Mouse (Mus musculus) neural tube, embryonic 10.5 days (tissue): Measurements from ENCODE around the gene Lamc3.

Source experiments
- DNase-seq: peaks from one replicate; pipeline ENCODE4 v3.0.0-alpha.2; 2017; ENCODE audit warnings: low spot score; ENCODE audit errors: extremely low spot score

Lamc3 gene

DNA sequence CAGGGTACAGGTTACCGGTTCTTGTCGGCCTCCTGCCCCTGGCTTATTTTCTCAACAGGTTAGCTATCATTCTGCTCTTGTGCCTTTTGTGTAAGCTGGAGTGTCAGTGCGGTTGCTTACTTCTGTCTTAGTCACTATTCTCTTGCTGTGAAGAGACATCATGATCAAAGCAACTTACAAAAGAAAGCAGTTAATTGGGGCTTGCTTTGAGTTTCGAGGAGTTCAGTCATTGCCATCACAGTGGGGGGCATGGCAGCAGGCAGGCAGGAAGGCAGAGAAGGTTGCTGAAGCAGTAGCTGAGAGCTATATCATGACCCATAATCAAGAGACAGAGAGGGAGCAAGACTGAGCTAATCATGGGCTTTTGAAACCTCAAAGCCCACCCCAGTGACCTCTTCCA, 47.5 kb downstream of the Lamc3 start:
- DNase-seq, result no peak

DNA sequence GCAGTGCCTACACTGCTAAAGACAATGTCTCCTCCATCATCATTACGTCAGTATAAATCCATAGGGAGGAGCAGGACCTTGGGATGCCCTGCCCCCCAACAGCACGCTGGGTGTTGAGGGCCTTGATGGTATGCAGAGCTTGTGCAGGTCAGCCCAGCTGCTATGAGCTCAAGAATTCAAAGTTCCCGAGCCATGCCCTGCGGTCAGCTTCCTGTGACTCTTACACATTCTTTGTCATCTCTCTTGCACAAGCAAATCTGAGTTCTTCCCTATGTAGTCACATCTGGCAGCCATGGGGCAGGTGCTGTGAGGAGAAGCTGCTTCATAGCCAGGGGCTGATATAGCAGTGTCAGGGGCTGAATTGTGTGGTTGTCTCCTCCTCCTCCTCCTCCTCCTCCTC, 48.0 kb downstream of the Lamc3 start:
- DNase-seq, result no peak

DNA sequence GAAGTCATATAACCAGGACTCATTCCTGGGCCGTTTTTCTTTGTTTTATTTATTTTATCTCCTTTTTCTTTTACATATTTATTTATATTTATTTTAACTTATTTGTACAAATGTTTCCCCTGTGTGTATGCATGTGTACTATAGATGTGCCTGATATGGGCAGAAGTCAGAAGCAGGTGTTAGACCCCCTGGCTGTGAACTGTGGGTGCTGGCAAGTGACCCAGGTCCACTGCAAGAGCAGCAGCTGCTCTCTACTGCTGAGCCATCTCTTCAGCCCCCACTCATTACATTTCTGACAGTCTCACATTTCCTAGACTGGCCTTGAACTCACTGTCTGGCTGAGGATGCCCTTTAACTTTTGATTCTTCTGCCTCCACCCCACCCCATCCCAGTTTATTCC, 51.2 kb downstream of the Lamc3 start:
- DNase-seq, result no peak

DNA sequence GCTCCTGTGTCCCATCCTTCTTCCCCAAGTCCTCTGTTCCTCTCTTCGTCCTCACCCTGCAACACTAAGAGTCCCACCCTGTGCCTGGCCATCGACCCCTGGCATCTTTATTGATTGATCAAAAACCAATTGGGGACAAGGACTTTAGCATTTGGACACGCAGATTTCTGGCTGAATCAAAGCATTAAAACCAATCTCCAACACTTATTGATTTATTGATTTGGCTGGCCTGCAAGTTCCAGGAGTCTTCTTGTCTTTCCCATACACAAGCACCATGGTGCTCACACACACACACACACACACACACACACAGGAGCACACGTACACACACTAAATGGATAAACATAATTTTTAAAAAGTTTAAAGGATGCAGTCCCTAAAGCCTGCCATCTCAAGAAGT, 55.9 kb downstream of the Lamc3 start:
- DNase-seq, result no peak

DNA sequence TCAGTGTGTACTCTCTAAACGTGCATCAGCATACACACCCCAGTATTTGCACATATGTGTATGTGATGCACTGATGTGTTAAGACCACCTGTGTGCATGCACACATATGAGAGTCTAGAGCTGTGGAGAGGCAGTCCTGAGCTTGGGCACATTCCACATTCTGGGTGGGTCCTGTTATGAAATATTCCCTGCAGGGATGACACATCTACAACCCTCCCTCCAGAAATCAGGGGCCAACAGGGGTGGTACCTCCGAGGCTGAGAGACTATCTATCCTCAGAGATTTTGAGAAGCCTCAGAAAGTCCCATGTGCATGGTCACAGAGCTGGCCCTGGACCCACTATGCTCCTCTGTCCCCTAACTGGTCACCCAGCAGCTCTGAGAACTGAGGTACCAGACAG, 58.5 kb downstream of the Lamc3 start:
- DNase-seq, result no peak

DNA sequence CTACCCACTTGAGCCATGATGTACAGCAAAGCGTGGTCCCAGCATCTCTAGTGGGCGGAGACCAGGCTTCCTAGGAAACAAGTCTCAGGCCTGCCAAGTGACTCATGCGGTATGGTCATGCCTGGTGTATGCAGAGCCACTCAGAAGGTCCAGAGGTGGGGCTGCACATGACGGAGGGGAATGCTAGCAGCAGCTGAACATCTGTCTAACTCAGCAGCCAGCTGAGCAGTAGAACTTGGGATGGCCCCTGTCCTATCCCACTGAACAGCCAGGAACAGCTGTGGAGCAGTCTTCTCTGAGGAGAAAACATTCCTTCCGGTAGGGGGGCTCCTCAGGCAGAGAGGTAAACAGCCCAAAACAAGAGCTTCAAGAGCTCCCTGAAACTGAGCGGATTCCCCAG, 61.3 kb downstream of the Lamc3 start:
- no peak for DNase-seq

DNA sequence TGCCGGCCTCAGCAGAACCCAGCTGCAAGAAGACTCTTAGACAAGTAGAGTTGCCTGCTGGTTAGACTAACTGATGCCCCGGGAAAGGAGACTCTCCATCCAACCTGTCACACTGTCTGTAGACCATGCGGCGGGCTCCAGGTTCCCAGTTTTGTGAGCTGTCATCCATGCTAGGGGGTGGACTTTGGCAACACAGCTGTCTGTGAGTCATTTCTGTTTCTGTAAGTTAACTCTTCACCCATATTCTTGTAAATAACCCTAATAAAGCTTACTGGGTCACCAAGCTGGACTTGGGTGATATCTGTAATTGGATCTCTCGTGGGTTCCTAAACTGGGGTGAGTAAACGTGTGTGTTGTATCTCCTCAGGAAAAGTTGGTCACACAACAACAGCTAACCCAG, 61.7 kb downstream of the Lamc3 start:
- DNase-seq, result no peak

DNA sequence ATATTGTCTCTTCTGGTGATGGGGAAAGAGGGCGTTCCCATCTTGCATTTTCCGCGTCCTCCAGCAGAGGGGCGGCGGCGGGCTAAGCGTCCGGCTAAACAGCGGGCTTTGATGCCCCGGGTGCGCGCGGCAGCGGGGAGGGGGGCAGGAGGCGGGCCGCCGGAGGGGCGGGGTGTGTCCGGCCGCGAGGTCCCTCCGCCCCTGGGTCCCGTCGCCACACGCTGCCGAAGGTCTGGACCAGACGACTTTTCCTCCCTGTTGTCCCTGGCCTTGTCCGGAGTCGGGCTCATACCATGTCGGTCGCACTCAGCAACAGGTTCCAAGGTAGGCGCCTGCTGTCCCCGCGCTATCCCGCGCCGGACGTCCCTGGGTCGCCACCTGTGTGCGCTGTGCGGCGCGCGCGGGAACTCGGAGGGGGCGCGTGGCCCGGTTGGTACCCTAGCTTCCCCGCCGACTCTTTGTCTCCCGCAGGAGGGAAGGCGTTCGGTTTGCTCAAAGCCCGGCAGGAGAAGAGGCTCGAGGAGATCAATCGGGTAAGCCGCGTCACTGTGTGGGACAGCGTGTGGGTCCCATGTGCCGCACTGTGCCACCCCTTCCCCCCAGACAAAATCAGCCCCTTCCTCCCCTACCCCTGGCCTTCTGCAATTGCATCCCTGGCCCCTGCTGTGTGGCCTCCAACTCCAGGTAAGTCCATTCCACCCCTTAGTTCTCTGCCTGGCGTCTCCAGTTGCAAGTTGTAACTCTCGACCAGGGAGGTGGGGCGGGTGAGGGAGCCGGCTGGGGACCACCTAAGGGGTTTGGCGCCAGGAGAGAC, 63.2 kb downstream of the Lamc3 start, which contains the start of gene Aif1l:
TSS of gene Aif1l (plus strand) at position 82 of the 814 bp plus-strand sequence.
- peak; percentile 84 for DNase-seq

DNA sequence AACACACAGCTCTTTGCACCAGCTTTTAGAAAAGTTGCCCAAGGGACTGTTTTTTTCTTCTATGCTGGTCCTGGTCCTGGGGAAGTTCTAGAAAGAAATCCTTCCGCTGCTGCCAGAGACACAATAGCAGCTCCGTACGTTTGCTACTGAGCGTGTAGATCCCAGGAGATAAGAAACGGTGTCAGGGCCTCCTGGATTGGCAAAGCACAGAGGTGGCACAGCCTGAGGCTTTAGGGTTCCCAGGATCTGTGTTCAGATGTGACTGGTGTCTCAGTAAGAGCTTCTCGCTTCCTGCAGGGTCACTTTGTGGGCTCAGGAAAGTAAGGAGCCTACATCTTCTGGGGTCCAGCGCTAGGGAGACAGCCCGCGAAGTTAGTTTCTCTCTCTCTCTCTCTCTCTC, 63.9 kb downstream of the Lamc3 start:
- no peak for DNase-seq

DNA sequence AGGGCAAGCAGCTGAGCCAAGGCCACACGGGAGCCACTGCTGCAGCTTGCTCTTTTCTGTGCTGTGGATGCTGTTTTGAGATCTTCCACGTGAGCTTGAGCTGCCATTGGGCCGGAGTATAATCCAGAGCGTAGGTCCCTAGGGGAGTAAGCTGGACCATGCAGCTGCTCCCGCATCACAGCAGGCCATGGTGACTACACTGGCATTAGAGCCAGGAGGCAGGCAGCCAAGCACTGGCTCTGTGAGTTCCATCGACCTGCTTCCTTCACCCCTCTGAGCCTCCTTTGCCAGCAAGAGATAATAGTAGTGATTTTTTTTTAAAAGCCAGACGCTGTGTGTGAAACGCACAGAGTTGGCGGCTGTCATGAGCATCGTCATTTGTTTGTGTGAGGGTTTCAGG, 65.1 kb downstream of the Lamc3 start:
- DNase-seq, result no peak

DNA sequence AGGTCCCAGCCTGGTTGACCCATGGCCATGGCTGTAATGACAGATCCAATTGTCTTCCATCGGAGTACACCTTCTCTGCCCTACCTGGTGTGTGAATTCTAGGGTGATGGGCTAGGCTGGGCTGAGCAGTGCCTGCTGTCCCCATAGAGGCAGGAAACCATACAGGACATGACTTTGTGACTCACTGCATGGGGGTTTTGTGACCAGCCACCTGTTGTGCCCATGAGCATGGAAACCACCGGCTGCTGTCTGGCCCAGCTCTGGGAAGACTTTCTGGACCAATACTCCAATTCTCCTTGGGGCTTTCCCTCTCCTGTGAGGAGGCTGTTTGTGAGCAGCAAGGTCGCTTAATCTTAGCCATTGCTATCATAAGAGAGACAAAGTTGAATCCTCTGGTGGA, 65.6 kb downstream of the Lamc3 start:
- DNase-seq, result no peak

DNA sequence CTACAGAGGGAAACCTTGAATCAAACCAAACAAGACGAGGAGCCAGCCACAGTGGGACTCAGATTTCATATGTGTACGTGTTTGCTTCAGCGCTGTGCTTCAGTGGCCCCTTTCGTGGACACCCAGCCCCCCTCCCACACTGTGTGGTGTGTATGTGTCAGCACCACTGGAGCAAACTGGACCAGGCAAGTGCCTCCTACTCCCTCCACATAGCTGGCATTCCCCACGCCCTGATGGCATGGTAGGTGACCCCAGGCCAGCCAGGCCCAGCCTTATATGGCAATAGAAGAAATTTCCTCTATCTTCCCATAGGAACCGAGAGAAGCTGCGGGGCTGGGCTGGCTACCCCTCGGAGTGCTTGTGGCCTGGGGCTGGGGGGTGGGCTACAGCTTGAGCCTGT, 66.6 kb downstream of the Lamc3 start:
- DNase-seq, result no peak

DNA sequence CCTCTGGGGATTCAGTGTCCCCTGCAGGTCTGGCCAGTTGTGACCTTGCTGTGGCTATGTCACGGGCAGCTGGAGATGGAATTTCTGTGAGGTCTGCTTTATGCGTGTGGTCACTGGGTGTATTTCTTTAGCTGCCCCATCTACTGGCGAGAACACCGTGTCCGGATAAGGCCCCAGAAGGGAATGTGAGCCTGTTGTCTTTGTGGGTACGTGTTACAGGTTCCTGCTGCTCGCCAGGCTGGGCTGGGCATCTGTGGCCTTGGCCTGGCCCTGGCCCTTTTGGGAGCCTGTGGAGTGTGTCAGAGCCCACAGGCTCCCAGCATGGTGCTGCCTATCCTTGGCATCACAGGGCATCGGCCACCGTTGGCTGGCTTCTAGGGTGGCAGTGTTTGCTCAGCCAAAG, 67.7 kb downstream of the Lamc3 start:
- DNase-seq, result no peak

DNA sequence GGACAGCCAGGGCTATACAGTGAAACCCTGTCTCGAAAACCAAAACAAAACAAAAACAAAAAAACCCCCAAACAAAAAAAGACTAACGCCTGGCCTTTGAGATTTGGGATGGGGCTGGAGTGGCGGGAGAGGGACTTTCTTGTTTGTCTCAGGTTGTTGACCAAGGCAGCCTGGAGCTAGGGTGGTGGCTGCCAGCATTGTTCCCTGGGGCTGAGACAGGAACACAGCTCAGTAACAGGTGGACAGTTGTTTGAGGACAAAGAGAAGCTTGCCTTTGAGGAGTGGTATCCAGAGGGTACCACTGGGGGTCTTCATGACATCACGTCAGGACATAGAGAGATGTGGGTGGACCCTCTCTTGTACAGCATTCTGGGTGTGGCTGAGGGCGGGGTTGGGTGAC, 68.6 kb downstream of the Lamc3 start:
- DNase-seq, result no peak

DNA sequence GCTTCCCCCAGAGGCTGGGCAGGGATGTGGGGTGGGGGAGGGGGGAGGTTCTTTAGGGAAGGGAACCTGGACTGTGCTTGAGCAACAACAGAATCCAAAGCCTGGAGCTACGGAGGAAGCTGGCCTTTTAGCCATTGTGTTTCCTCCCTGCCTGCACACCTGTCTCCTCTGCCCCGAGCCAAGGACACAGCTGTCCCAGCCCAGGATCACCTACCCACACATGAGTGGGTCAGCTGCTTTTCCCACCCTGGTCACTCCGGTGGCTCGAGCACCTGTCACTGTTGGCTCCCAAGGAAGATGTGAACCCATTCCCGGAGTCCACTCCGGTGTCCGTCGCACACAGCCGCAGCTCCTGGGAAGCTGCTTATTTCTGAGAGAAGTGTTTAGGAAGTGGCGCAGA, 70.1 kb downstream of the Lamc3 start:
- DNase-seq, result no peak

DNA sequence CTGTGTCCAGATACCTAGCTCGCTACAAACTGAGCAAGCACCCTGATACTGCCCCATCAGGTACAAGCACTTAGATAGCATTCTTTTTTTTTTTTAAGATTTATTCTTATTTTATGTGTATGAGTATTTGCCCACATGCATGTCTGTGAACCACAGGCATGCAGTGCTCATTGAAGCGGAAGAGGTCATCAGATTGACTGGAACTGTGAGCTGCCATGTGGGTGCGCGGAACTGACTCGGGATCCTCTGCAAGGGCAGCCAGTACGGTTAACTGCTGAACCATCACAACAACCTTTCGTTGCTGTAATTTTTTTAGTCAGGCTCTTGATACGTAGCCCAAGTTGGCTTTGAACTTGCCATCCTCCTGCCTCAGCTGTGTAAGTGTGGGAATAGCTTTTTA, 73.9 kb downstream of the Lamc3 start:
- no peak for DNase-seq

DNA sequence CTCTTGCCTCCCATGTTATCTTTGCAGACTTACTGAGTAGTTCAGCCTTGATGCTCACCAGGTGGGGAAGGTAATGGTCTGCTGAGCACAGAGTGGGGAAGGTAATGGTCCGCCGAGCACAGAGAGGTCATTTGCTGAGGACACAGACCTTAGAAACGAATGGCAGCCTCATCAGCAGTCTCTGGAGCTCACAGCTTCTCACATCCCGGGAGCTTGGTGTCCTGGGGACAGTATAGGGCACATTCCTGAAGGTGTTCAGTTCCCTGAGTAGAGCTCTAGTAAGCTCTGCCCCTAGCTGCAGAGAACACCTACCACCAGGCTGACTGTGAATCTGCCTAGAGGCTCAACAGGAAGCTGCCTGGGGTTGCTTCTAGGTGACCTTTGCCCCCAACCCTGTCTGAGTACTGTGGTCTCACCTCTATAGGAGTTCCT, 74.7 kb downstream of the Lamc3 start:
- DNase-seq, result no peak

DNA sequence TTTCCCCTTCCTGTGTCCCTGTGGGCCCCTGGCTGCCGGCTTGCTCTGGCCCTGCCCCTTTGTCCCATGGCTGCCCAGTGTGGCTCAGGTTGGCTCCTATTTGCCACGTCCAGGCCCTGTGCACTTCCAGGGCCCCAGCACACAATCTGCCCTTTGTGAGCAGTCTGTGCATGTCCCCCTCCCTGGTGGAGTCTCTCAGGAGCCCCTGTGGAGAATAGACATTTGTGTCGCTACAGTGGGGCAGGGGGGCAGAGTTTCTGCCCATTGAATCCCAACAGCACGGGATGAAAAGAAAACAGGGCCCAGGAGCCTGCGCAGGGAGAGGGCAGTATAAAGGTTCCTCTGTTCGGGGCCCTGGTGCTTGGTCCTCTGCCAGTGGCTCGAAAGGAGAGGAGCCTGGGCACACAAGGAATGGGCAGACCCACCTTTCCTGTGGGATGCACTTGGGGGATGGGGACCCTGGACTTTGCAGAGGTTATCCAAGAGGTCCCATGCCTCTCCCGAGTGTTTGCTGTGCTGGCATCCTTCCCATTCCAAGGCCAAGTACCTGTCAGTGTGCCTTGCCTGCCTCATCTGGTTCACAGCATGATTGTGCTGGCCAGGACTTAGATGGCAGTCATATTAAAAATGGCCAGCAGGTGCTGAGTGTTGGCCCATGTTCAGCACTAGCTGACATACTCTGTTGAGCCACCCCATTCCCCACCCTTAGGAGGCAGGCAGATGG, 75.6 kb downstream of the Lamc3 start:
- no peak for DNase-seq

DNA sequence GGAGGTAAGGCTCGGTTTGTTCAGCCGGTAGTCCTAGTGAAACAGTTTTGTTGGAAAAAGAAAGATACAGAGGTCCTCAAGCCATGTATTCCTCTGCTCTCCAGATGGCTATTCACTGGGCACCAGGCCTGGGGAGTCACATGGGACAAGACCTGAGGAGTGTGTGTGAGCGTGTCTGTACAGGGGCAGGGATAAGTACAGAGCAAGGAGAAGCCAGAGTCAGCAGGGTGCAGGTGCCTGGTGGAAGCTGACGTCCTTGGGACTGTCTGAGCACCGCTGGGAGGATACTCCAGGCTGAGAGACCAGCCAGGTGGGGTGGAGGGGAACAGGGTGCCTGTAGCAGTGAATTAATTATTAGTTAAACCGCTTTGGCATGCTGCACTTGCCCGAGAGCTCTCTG, 76.4 kb downstream of the Lamc3 start:
- no peak for DNase-seq

DNA sequence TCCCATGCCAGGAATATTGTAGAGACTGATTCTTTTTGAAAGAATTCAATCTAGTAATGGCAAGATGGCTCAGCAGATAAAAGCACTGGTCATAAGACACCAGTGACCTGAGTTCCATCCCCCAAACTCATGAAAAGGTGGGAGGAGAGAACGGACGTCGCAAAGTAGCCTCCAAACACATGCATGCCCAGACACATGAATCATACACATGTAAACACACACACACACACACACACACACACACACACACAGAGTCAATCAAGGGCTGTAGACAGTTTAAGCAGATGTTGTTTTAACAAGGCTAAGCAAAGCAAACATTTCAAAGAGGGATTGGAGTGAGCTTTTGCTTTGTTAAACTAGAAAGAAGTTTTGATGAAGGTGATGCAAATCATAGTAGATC, 77.1 kb downstream of the Lamc3 start:
- DNase-seq, result no peak

DNA sequence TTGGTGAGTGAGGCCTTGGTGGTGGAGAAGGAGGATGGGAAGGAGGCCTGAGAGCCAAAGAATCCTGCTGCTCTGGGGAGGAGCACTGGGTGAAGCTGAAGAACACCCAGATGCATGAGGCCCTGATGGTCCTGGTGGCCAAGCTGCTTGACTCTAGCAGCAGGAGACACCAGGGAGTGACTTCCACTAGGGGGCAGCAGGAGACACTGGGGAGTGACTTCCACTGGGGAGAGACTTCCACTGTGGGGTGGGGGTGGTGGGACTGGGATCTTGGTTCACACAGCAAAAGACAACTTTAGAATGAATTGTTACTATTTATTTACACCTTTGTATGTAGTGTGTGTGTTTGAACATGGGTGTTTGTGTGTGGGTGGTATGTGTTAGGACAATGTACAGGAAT, 78.0 kb downstream of the Lamc3 start:
- DNase-seq, result peak; percentile 32

DNA sequence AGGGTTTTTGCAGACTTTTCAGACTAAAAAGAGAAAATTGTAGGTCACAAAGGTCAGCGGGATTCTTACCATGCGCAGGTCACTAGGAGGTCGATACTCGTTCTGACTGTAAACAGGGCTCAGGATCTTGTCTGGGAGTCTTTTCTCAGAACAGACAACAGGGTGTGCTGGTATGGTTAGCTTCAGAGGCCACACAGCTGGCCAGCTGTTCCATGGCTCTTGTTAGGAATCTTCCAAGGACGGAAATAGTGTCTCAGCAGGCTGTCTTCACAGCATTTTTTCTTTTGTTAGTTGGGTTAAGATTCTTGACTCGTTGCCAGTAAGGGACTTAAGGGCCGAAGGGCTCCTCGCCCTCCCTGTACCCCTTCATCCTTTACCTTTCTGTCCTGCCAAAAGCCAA, 79.7 kb downstream of the Lamc3 start:
- DNase-seq, result no peak

DNA sequence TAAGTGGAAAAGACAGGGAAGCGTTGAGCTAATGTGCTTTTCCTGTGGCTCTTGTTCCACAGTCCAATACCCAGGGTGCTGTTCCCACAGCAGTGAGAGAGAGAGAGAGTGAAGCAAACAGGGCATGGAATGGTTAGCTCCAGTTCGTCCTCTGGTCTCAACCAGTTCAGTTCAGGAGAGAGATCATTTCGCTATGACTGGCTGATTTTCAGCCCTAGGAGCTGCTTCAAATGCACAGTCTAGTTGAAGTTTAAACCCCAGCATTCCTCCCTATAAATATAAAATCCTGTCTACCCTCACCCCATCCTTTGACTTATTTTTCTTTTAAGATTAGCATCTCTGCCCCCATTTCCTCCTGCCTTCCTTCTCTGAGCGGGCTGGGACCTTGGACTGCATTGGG, 85.5 kb downstream of the Lamc3 start:
- DNase-seq, result no peak
